Mouse (Mus musculus): ENCODE data around the gene Il11ra1. TPM values are rescaled to one million over a fixed set of nuclear protein-coding genes. Genes with fewer than 3 reads are reported as not detected.
A peak's percentile ranks its signal among the peaks of the same experiment; 100 is the strongest.

The Il11ra1 gene
- total RNA-seq, 2 experiments from 2014 or later, result 61.0 to 68.2 TPM

DNA sequence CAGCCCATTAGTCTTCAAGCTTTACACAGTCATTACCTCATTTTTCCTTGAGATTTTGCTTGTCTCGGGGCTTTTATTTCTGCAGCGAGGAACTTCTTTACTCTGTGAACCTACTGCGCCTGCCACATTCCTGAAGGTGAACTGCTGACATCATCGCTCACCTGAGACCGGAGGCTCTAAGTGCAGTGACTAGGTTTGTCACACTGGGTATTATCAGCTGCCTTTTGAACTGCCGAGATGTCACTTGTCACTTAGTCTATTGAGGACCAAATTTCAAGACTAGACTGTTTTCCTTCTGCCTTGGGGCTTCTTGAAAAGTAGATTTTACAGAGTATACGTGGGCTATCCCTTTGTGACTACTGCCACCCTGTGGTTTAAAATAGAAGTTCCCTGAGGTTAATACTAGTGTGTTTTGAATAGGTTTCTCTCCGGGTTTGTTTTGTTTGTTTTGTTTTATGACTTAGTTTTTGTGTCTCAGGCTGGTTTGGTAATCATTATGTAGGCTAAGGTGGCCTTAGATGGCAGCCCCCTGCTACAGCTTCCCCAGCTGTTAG lies 8.5 kb downstream of the Il11ra1 start:
- peak; percentile 46 for DNase-seq

DNA sequence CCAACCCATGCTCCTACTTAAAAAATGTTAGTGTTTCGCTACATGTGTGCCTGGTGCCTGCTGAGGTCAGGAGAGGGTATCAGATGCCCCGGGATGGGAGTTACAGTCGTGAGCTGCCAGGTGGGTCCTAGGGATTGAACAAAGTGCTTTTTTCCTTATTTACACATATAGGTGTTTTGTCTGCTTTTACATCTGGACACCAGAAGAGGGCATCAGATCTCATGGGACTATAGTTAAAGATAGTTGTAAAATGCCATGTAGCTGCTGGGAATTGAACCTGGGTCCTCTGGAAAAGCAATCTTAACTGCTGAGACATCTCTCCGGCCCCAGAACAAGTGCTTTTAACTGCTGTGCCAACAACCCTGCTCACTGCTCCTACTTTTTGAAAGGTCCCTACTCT lies 10.4 kb downstream of the Il11ra1 start:
- no peak for DNase-seq

DNA sequence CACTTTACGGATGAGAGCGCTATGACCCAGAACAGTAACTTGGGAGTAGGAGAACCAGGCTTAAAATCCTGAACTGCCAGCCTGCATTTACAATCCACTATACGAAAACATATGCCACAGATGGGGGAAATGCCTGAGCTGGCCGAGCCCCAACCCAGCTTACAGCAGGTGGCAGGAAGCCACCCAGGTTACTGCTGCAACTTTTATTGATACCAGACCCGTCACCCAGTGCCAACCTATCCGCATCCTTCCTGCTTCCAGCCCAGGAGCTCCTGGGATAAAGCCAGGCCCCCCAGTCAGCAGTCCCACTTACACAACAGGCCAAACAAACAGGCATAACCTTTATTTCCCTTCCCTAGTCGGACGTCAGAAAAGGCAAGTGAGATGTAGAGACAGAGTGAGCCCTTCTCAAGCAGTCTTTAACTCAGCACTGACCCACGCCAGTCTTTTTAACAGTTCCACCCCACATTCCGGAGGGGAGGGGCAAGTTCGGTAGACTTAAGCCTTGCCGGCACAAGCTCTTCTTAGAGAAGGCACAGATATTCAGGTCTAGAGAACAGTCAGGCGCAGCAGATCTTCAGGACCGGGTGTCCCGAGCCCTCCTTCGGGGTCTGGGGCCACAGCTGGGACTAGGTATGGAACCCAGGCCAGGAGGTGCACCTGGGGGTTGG lies 12.1 kb downstream of the Il11ra1 start:
- DNase-seq, result no peak

DNA sequence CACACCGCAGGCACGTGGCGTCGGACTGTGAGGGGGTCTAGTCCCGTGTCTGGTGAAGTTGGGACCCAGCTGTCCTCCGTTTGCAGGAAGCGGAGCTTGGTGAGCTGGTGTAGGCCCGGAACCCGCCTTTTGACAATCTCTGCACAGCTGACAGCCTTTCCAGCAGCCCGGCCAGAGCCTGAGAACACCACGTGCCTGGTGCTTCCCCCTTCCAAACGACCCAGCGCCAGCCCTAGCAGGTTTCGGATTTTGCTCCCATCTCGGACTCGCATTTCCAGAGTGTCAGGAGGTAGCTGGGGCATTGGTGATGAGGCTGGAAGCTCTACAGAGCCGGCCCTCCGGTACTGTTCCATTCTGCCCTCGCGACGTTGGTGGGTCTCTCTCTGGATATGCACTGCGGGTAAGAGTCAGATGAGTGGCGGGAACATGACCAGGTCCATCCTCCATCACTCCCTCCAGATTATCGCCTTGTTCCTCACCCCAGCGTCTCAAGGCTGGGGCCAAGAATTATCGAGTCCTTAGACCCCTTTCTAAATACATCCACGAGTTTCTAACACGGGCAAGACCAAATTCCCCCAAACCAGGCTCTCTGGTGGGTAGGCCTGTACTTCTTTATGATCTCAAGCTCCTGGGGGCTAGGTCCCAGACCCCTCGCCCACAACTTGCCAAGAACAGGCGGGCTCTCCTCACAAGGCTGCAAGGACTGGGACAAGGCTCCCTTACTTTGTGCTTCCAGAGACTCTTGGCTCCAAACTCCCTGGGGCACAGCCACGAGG lies 12.8 kb downstream of the Il11ra1 start:
- peak; percentile 32 for DNase-seq

DNA sequence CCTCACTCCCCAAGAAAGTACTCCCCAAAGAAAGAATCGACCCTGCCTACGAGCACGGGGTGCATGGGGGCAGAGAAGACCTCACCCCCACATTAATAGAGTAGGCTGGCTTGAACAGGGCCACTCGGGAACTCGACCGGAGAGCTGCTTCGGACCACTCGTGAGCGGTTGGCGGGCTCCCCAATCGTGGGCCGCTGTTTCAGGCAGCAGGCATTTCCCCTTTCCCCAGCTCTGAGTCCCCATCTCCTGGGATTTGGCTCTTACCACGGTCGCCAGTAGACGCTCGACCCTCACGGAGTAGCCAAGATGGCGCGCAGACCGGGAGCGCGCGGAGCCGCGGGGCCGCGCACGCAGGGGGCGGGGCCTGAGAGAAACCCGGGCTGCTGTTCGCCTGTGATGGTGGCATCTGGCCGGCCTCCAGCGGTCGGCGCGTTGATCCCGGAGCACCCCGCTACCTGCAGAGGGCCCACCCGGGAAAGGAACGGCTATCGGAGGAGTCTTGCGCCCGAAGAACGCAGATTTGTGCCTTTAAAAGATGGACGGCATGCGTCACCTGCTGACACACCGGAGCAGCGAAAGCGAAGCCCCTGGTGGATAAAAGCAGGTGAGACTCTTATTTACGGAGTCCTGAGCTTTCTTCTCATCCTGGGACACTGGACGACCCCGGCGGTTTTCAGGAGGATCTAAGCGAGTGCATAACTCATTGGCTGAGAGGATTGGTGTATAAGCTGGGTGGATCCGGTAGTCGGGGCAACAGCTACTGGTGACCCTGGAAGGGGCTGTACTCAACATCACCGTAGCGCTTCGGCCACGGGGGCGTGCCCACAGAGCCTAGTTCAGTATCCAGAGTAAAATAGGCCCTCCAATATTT lies 13.6 kb downstream of the Il11ra1 start, which contains the start of gene Rpp25l:
Gene Rpp25l (minus strand): TSS at position 338 of the 871 bp plus-strand sequence.
- peak; percentile 94 for DNase-seq

DNA sequence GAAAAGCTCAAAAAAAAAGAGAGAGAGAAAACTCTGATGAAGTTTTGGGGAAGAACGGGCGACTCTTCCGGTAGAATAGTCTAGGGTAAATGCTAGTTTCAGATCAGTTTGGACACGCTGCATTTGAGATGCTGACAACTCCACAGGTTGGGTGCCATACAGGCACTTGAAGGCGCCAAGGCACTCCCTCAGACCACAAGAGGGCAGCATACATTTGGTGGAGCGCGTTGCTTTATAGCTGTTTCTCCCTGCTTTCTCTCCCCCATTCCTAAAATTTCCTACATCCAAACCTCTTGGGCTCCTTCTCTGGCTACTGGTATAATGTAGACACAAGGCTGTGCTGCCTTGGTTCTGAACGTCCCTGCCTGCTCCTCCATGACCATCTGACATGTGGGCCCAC lies 14.5 kb downstream of the Il11ra1 start:
- DNase-seq, result peak; percentile 74

DNA sequence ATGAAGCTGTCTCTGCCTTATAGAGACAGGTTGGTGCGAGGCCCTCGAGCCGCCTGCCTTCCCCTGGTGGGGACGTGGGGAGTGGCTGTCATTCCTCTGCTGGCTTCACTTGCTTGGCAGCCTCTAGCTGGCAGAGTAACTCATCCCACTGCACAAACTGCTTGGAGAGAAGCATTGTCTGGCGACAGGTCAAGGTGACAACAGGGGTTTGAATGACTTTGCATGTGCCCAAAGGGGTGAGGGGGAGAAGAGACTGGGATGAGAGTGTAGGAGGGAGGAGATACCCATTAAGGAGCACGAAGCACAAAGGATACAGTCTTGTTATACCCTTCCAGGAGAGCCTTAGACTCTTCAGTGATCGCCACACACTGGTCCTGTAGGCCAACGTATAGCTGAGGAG lies 15.3 kb downstream of the Il11ra1 start:
- no peak for DNase-seq

DNA sequence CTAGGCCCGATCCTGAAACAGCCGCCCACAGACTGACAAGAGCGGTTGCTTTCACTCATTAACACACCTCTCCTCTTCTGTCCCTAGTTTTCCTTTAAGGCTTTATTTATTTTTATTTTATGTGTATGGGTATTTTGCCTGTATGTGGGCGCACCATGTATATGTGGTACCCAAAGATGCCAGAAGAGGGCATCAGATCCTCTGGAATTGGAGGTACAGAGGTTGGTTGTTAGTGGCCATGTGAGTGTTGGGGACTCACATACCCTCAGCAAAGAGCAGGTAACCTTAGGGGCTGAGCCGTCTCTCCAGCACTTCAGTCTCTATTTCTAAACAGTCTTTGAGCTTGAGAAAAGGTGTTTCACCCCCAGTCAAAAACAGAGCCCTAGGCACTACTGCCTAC lies 15.8 kb downstream of the Il11ra1 start:
- peak; percentile 63 for DNase-seq

DNA sequence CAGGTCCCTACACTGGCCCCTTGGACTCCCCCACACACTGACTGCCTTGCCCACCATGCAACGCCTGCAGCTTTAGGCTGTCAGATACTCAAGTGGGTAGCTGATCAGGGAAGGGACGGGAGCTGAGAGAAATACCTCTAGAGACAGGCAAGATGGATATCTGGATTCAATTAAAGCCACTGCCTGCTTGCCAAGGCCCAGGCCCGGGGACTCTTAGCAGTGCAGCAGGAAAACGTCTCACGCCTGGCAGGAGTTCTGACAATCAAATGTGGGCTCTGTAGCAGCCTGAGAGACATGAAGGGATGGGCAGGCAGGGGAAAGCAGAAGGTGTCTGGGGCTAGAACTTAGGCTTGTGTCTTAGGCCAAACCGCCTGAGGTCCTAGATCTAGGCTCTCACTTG lies 17.0 kb downstream of the Il11ra1 start:
- DNase-seq, result no peak

DNA sequence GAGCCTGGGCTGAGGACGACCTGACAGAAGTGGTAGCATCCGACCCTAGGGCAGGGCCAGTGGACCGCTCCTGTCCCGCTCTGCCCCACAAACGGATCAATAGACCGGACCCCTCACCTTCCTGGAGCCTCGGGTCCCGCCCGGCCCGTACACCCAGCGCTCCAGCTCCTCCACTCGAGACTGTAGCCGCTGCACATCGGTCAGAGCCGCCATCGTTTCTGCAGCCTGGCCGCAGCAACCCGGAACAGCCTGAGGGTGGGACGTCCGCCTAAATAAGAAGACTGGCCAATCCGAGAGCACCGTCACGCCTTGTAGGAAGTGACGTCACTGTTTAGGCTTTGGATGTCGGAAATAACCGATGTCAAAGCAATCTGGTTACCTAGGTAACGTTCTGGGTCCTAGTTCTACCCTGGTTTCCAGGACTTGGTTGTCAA lies 23.1 kb downstream of the Il11ra1 start, which contains the start of gene Dctn3:
Gene Dctn3 (minus strand): TSS at position 253 of the 434 bp plus-strand sequence.
- peak; percentile 90 for DNase-seq

DNA sequence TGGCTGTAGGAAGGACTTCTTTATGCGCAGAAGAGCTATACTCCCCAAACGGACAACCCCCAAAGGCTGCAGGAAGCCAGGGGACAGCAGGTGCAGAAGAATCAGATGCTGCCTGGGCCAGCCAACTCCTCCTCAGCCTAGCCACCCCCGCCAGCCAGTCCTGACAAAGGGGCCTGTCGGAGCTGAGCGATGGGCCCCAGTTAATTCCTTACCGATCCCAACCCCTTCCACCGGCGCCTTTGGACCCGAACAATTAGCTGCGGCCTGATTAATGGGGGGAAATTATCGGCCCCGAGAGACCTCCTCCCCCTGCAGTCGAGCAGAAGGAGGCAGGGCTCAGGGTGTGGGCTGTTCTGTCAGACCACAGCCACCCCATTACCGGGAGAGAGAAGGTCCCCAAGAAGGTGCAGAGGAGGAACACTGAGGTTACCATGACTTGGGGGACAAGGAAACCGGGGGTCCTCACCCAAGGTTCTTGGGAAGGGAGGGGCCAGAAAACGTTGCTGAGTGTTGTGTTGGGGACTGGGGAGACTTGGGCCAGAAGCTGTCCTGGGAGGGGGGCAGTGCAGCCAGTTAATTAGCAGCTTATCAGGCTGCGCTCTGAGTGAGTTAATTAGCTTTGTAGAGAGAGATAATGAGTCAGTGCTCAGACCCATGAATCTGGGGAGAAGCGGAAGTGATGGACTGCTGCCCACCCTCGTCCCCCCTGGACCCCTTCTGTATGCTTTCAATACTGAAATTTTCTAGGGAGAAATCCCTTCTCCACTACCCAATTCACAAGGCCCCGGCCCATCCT lies 27.2 kb downstream of the Il11ra1 start:
- DNase-seq, result no peak

DNA sequence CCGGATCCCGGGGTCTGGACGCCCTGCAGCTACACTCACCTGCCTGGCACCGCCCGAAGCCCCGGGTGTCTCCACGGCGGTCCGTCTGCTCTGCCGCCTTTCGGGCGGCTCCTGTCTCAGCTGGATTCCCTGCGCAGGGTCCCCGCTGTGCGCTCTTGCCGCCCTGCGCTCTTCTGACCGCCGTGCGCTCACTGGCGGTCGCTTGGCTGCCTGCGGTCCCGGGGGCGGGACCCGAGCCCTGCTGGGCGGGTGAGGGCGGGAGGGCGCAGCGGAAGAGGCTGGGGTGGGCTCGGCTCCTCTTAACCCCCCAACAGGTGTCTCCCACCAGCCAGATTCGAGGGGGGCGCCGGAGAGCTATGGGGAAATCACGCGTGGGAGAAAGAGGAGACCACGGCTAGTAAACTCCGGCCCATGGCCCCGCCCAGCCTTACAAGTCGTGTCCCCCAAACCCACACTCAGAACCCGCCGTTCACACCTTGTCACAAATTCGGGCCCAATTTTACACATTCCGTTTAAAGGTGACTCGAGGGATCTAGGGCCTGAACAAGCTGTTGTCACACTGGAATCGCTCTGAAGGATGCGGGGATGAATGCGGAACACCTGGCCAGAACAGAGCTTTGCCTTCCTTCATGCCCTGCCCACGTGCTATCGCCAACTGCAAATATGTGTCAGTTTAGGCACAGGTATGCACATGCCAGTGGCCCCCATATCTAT lies 31.4 kb downstream of the Il11ra1 start, which contains the start of gene Arid3c:
Gene Arid3c (minus strand): TSS at position 91 of the 714 bp plus-strand sequence.
- DNase-seq, result no peak

DNA sequence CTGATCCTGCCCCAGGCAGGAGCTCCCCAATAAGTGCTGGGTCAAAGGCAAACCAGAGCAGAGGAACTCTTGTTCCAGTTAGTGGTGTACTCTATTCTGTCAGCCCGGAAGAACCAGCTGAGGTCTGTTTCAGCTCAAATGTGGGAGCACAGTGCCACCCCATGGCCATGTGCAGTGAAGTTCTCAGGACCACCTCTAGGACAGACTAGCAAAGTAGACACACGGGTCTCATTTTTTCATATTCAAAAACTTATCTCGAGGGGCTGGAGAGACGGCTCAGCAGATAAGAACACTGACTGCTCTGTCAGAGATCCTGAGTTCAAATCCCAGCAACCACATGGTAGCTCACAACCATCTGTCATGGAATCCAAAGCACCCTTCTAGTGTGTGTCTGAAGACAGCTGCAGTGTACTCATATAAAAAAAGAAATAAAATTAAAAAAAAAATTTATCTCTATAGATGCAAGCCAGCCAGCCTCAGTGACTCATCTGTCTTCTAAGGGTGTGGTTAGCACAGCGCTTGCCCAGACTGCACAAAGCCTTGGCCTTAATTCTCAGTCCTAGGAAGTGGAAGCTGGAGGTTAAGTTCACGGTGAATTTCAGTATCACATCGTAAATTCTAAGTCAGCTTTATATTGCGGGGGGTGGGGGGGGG lies 37.9 kb downstream of the Il11ra1 start:
- peak; percentile 77 for DNase-seq

DNA sequence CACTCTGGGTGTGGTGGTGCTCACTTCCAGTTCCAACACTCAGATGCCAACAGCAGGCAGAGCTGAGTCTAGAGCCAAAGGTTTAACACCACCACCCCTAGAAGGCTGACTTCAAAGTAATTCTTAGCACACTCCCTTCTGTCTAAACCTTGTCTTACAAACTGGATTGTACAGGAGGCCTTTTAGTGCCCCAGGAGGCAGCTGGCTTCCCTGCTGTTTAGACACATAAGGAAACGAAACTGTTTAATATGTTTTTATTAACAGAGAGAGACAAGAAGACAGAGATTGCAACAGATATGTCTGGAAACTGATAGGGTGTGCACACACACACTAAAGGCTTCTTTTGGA lies 38.4 kb downstream of the Il11ra1 start:
- no peak for DNase-seq

DNA sequence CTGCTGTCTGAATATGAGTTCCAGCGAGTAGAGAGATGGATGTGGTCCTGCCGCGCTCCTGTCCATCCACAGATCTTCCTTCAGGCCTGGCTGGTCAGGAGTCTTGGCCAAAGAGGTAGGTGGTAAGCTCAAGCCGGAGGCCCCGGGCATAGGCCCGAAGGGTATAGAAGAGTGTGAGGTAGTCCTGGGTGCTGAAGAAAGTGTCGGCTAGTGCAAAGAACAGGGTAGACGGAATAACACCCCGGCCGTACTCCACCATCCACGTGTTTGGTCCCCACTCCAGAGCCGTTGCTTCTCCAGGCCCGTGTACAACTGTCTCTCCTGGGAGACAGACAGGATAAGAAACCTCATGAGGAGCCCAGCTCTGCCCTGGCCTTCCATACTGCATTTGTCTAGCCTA lies 39.5 kb downstream of the Il11ra1 start:
- no peak for DNase-seq

DNA sequence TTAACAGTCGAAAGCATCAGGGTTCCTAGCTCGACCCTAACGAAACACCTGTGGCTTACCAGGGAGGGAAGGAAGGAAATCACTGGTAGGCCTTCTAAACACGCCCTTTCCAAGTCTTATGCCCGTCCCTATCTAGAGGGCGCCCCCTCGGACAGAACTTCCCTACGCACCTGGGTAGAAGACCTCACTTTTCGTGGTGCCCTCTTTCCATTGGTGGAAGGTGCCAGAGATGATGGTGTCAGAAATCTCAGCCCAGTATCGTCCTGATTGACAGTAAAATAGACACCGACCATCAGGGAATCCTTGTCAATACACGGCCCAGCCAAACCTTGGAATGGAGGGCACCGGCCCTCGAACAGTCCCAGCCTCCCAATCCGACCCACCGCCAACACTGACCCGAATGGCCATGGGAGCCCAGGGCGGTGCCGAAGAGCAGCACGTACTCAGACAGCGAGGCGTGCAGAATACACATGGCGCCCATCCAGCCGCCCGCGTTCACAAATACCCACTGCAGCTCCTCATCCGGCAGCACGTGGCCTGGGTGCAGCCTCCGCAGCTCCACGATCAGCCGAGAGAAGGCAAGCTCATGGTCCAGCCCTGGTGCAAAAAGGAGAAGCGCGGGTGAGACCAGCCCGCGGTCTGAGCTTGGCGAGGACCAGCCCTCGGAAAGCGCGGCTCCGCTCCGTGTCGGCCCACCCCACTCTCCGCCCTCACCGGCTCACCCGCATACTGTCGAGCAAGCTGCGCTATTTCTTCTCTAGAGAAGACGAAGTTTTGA lies 40.8 kb downstream of the Il11ra1 start:
- no peak for DNase-seq

DNA sequence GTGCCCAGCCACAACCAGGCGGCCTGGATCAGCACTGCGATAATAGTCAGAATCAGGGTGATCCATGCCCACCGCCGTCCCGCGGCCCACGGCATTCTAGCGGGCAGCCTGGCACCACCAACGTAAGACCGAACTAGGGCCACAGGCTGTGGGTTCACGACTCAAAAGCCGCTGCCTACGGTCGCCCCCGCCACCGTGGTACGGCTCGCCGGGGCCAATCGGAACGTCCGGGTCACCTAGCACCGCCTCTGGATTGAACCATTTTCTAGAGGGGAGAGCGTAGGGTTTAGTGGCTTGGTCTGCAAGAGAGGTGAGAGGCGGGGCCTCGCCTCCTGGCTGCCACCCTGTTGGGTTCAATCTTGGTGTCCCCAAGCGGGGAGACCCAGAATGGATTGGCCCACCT lies 41.4 kb downstream of the Il11ra1 start:
- DNase-seq, result peak; percentile 95

DNA sequence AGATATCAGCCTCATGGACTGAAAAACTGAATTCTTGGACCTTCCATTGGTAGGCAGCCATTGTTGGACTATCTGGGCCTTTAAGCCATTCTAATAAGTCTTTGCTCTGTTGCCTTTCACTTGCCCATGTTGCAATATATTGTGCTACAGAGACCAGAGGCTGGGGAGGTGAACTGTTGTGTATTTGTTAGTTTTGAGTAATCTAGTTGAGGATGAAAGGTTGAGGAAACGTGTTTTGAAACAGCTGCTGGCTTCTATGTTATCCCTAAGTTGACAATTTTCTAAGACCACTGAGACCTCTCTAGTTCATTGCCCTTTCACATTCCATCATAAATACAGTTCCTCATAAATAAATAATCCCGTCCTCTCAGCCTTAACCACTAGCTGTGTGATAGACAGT lies 44.3 kb downstream of the Il11ra1 start:
- no peak for DNase-seq

DNA sequence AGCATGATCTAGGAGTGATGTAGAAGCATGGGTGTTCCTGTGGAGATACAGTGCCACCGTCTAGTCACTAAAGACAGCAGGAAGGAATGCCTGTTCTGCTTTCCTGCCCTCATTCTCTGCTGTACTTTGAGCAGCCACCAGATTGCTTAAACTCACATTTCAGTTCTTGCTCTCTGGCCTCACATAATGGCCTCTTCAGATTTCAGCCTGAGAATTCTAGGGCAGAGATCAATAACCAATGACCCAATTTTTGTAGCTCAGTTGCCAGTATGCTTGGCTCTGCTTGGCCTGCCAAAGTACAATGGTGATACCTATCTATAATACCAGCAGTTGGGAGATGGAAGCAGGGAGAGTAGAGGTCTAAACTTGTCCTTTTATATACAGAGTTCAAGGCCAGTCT lies 45.2 kb downstream of the Il11ra1 start:
- DNase-seq, result no peak
